In the genomic region with DNA sequence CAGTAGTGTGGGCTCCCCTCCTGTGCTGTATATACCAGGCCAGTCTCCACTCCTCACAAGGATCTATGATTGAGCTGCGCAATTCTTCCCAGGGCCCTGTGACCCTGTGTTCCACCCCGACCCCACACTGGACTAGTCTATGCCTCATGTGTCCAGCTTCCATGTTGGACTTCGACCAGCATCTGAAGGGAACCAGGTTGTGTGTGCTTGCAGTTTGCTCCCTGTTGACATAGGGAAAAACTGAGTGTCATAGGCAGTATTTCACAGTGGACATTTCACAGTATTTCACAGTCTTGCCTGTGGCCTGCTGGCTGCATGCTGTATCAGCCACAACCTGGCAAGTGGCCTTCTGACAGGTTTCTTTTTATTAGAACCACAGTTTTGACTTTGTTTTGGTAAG, we compare ENCODE assay signal across 16 mouse cellular contexts.
"Had no signal": no experiment of that assay in that cellular context is flagged by ENCODE, and none has a peak within 500 bp of the region (broad histone marks: within the 10 kb centered on the region; RNA-seq: fewer than 3 reads in every experiment).

No protein-coding gene starts in this region.

- H3K4me3 ChIP-seq: neural tube, embryonic 13.5 days; neural tube, embryonic 15.5 days; stomach, embryonic 15.5 days had no signal

- H3K4me1 ChIP-seq: stomach, embryonic 15.5 days had no signal

- H3K27me3 ChIP-seq: neural tube, embryonic 13.5 days; neural tube, embryonic 15.5 days; stomach, embryonic 15.5 days had no signal

- DNase-seq: retina, postnatal 1 day; right cerebral cortex, adult 18-20 months; right cerebral cortex, postnatal 14 days; right cerebral cortex, postnatal 25 days; right cerebral cortex, postnatal 4 days; spleen, adult 18-20 months; thymus, adult 18-20 months; thymus, adult 2 months; thymus, postnatal 14 days; thymus, postnatal 25 days; thymus, postnatal 36 days; thymus, postnatal 4 days had no signal

- H3K4me2 ChIP-seq: neural tube, embryonic 13.5 days; neural tube, embryonic 15.5 days; stomach, embryonic 15.5 days had no signal

- H3K9ac ChIP-seq: neural tube, embryonic 13.5 days; neural tube, embryonic 15.5 days; stomach, embryonic 15.5 days had no signal

- H3K27ac ChIP-seq: neural tube, embryonic 13.5 days; neural tube, embryonic 15.5 days; stomach, embryonic 15.5 days; stomach, postnatal 0 days had no signal

- H3K9me3 ChIP-seq: neural tube, embryonic 13.5 days; neural tube, embryonic 15.5 days; stomach, embryonic 15.5 days had no signal
